Mouse (Mus musculus): ENCODE data around the gene Chd5. TPM values are rescaled to one million over a fixed set of nuclear protein-coding genes. Genes with fewer than 3 reads are reported as not detected.

Gene Chd5
- polyA plus RNA-seq, 1 experiment from 2014 or later = 33.5 TPM

- ATAC-seq = no peak
- H3K9ac ChIP-seq (replicated peaks; ENCODE audit: low read depth, low read length) = peak overlapping the region; percentile 96
- WGBS = 2% methylated on average over 11 of the region's 11 CpGs
- peak overlapping the region; percentile 98 for H3K4me3 ChIP-seq (replicated peaks; ENCODE audit: low read length)
- H3K27me3 ChIP-seq (replicated peaks; ENCODE audit: control insufficient read depth, insufficient read depth, low read length) = no peaks in the 10 kb centered on the region
- H3K9me3 ChIP-seq (ENCODE audit: control insufficient read depth, low read length) = no peaks in the 10 kb centered on the region
- peaks cover 20% of the 10 kb centered on the region for H3K36me3 ChIP-seq (ENCODE audit: control insufficient read depth, insufficient read depth)
- H3K4me2 ChIP-seq (ENCODE audit: low read length) = peak overlapping the region; percentile 92
- peaks cover 19% of the 10 kb centered on the region for H3K4me1 ChIP-seq (replicated peaks; ENCODE audit: control insufficient read depth, insufficient read depth, low read length)
- no peak overlapping the region for H3K27ac ChIP-seq (ENCODE audit: low read length)
Measured at GRCm38 (mm10) chr4:152326543-152326942, 11.9 kb upstream of the Chd5 start.

- Histone ChIP-seq H3K9ac (replicated peaks; ENCODE audit: low read depth, low read length) (no peak overlapping the region), H3K27ac (ENCODE audit: low read length) (no peak overlapping the region), H3K36me3 (ENCODE audit: control insufficient read depth, insufficient read depth) (peaks cover 26% of the 10 kb centered on the region), H3K4me2 (ENCODE audit: low read length) (no peak overlapping the region), H3K4me1 (replicated peaks; ENCODE audit: control insufficient read depth, insufficient read depth, low read length) (peaks cover 21% of the 10 kb centered on the region), H3K9me3 (ENCODE audit: control insufficient read depth, low read length) (no peaks in the 10 kb centered on the region), H3K27me3 (replicated peaks; ENCODE audit: control insufficient read depth, insufficient read depth, low read length) (no peaks in the 10 kb centered on the region), H3K4me3 (replicated peaks; ENCODE audit: low read length) (no peak overlapping the region)
- ATAC-seq = no peak
- 78% methylated on average over 6 of the region's 6 CpGs for WGBS
Measured at GRCm38 (mm10) chr4:152328691-152329090, 9.8 kb upstream of the Chd5 start.

GRCm38 (mm10) chr4:152332952-152333351, 5.5 kb upstream of the Chd5 start:
- no peaks in the 10 kb centered on the region for H3K27me3 ChIP-seq (replicated peaks; ENCODE audit: control insufficient read depth, insufficient read depth, low read length)
- H3K27ac ChIP-seq (ENCODE audit: low read length) = no peak overlapping the region
- peaks cover 32% of the 10 kb centered on the region for H3K36me3 ChIP-seq (ENCODE audit: control insufficient read depth, insufficient read depth)
- no peak overlapping the region for H3K9ac ChIP-seq (replicated peaks; ENCODE audit: low read depth, low read length)
- H3K4me1 ChIP-seq (replicated peaks; ENCODE audit: control insufficient read depth, insufficient read depth, low read length) = peaks cover 3% of the 10 kb centered on the region; the same call in 1 of the 2 replicates
- no peaks in the 10 kb centered on the region for H3K9me3 ChIP-seq (ENCODE audit: control insufficient read depth, low read length)
- no peak overlapping the region for H3K4me3 ChIP-seq (replicated peaks; ENCODE audit: low read length)
- H3K4me2 ChIP-seq (ENCODE audit: low read length) = no peak overlapping the region
- peak; percentile 66 for ATAC-seq
- 29% methylated on average over 2 of the region's 2 CpGs for WGBS

- 86% methylated on average over 12 of the region's 12 CpGs for WGBS
- peaks cover 29% of the 10 kb centered on the region for H3K36me3 ChIP-seq (ENCODE audit: control insufficient read depth, insufficient read depth)
- ATAC-seq = no peak
- H3K9ac ChIP-seq (replicated peaks; ENCODE audit: low read depth, low read length) = no peak overlapping the region
- no peak overlapping the region for H3K27ac ChIP-seq (ENCODE audit: low read length)
- H3K27me3 ChIP-seq (replicated peaks; ENCODE audit: control insufficient read depth, insufficient read depth, low read length) = no peaks in the 10 kb centered on the region
- H3K9me3 ChIP-seq (ENCODE audit: control insufficient read depth, low read length) = no peaks in the 10 kb centered on the region
- no peak overlapping the region for H3K4me3 ChIP-seq (replicated peaks; ENCODE audit: low read length)
- H3K4me2 ChIP-seq (ENCODE audit: low read length) = no peak overlapping the region
- H3K4me1 ChIP-seq (replicated peaks; ENCODE audit: control insufficient read depth, insufficient read depth, low read length) = 0 out of 2 replicates have a peak, but pooled peaks cover 7% of the 10 kb centered on the region
Measured at GRCm38 (mm10) chr4:152333587-152333986, 4.9 kb upstream of the Chd5 start.

- 17% methylated on average over 6 of the region's 6 CpGs for WGBS
- Histone ChIP-seq H3K9ac (replicated peaks; ENCODE audit: low read depth, low read length) (no peak overlapping the region), H3K27ac (ENCODE audit: low read length) (no peak overlapping the region), H3K27me3 (replicated peaks; ENCODE audit: control insufficient read depth, insufficient read depth, low read length) (no peaks in the 10 kb centered on the region), H3K36me3 (ENCODE audit: control insufficient read depth, insufficient read depth) (peaks cover 10% of the 10 kb centered on the region), H3K9me3 (ENCODE audit: control insufficient read depth, low read length) (no peaks in the 10 kb centered on the region), H3K4me2 (ENCODE audit: low read length) (no peak overlapping the region), H3K4me3 (replicated peaks; ENCODE audit: low read length) (no peak overlapping the region), H3K4me1 (replicated peaks; ENCODE audit: control insufficient read depth, insufficient read depth, low read length) (peaks cover 23% of the 10 kb centered on the region)
- no peak for ATAC-seq
Measured at GRCm38 (mm10) chr4:152337772-152338171, 679 bp upstream of the Chd5 start.

- Histone ChIP-seq H3K9me3 (ENCODE audit: control insufficient read depth, low read length) (no peaks in the 10 kb centered on the region), H3K4me3 (replicated peaks; ENCODE audit: low read length) (peak overlapping the region; percentile 70), H3K4me2 (ENCODE audit: low read length) (peak overlapping the region; percentile 81), H3K9ac (replicated peaks; ENCODE audit: low read depth, low read length) (peak overlapping the region; percentile 80), H3K36me3 (ENCODE audit: control insufficient read depth, insufficient read depth) (peaks cover 3% of the 10 kb centered on the region; the same call in 1 of the 2 replicates), H3K4me1 (replicated peaks; ENCODE audit: control insufficient read depth, insufficient read depth, low read length) (peaks cover 20% of the 10 kb centered on the region), H3K27ac (ENCODE audit: low read length) (peak overlapping the region; percentile 39), H3K27me3 (replicated peaks; ENCODE audit: control insufficient read depth, insufficient read depth, low read length) (no peaks in the 10 kb centered on the region)
- 1% methylated on average over 11 of the region's 26 CpGs for WGBS
- peak; percentile 26 for ATAC-seq
Measured at GRCm38 (mm10) chr4:152339293-152339790, 891 bp downstream of the Chd5 start.

GRCm38 (mm10) chr4:152340584-152341284, 2.3 kb downstream of the Chd5 start:
- no peak overlapping the region for H3K4me3 ChIP-seq (replicated peaks; ENCODE audit: low read length)
- H3K4me1 ChIP-seq (replicated peaks; ENCODE audit: control insufficient read depth, insufficient read depth, low read length) = peaks cover 20% of the 10 kb centered on the region
- ATAC-seq = no peak
- WGBS = 36% methylated on average over 15 of the region's 15 CpGs
- H3K4me2 ChIP-seq (ENCODE audit: low read length) = peak overlapping the region; percentile 81
- no peak overlapping the region for H3K9ac ChIP-seq (replicated peaks; ENCODE audit: low read depth, low read length)
- H3K36me3 ChIP-seq (ENCODE audit: control insufficient read depth, insufficient read depth) = no peaks in the 10 kb centered on the region
- no peak overlapping the region for H3K27ac ChIP-seq (ENCODE audit: low read length)
- H3K9me3 ChIP-seq (ENCODE audit: control insufficient read depth, low read length) = no peaks in the 10 kb centered on the region
- H3K27me3 ChIP-seq (replicated peaks; ENCODE audit: control insufficient read depth, insufficient read depth, low read length) = no peaks in the 10 kb centered on the region

GRCm38 (mm10) chr4:152343296-152343695, 4.8 kb downstream of the Chd5 start:
- WGBS = under 1% methylated on average over 5 of the region's 5 CpGs
- Histone ChIP-seq H3K36me3 (ENCODE audit: control insufficient read depth, insufficient read depth) (no peaks in the 10 kb centered on the region), H3K9ac (replicated peaks; ENCODE audit: low read depth, low read length) (no peak overlapping the region), H3K4me1 (replicated peaks; ENCODE audit: control insufficient read depth, insufficient read depth, low read length) (peaks cover 18% of the 10 kb centered on the region), H3K27ac (ENCODE audit: low read length) (no peak overlapping the region), H3K4me2 (ENCODE audit: low read length) (no peak overlapping the region), H3K27me3 (replicated peaks; ENCODE audit: control insufficient read depth, insufficient read depth, low read length) (no peaks in the 10 kb centered on the region), H3K9me3 (ENCODE audit: control insufficient read depth, low read length) (no peaks in the 10 kb centered on the region), H3K4me3 (replicated peaks; ENCODE audit: low read length) (no peak overlapping the region)
- no peak for ATAC-seq

GRCm38 (mm10) chr4:152344651-152345050, 6.2 kb downstream of the Chd5 start:
- no peak for ATAC-seq
- Histone ChIP-seq H3K9ac (replicated peaks; ENCODE audit: low read depth, low read length) (no peak overlapping the region), H3K27ac (ENCODE audit: low read length) (no peak overlapping the region), H3K4me1 (replicated peaks; ENCODE audit: control insufficient read depth, insufficient read depth, low read length) (peaks cover 23% of the 10 kb centered on the region), H3K27me3 (replicated peaks; ENCODE audit: control insufficient read depth, insufficient read depth, low read length) (no peaks in the 10 kb centered on the region), H3K4me3 (replicated peaks; ENCODE audit: low read length) (no peak overlapping the region), H3K4me2 (ENCODE audit: low read length) (no peak overlapping the region), H3K36me3 (ENCODE audit: control insufficient read depth, insufficient read depth) (no peaks in the 10 kb centered on the region), H3K9me3 (ENCODE audit: control insufficient read depth, low read length) (no peaks in the 10 kb centered on the region)
- WGBS = 70% methylated on average over 7 of the region's 7 CpGs
